Mouse (Mus musculus): Measurements from ENCODE around the gene Ntng1. TPM values are rescaled to one million over a fixed set of nuclear protein-coding genes. Genes with fewer than 3 reads are reported as not detected.

The Ntng1 gene
- polyA plus RNA-seq, 1 experiment from 2014 or later: 0.11 TPM

GRCm38 (mm10) chr3:109917926-109918694 is 225.7 kb downstream of the Ntng1 start:
- no peaks in the 10 kb centered on the region for H3K4me1 ChIP-seq (replicated peaks)
- peaks cover 11% of the 10 kb centered on the region for H3K27me3 ChIP-seq
- ATAC-seq (replicated peaks; ENCODE audit: insufficient number of reproducible peaks, insufficient read depth, low FRiP score, low read depth): no peak
- no peak overlapping the region for H3K4me3 ChIP-seq
- H3K9ac ChIP-seq: no peak overlapping the region
- H3K36me3 ChIP-seq: no peaks in the 10 kb centered on the region
- WGBS: 68% methylated on average over 8 of the region's 8 CpGs
- H3K27ac ChIP-seq: no peak overlapping the region
- H3K4me2 ChIP-seq: no peak overlapping the region
- H3K9me3 ChIP-seq (replicated peaks): no peaks in the 10 kb centered on the region

DNA sequence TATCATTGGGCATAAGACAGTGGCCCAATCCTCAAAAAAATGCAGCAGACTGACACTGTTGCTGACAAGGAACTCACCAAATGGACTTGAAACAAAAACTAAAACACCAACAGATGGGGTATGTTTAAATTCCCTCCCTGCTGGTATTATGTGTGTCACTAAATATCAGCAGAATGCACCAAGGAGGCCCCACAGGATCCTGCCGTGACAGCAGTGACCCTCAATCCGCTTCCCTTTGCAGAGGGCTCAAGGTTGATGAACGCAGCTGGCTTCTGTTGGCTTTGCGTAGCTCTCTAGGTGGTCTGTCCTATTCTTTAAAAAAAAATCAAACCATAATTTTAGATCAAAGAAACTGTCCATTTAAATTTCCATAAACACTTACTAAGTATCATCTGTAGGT is 226.7 kb downstream of the Ntng1 start:
- H3K4me2 ChIP-seq: no peak overlapping the region
- WGBS: 74% methylated on average over 4 of the region's 4 CpGs
- no peak overlapping the region for H3K9ac ChIP-seq
- H3K9me3 ChIP-seq (replicated peaks): no peaks in the 10 kb centered on the region
- ATAC-seq (replicated peaks; ENCODE audit: insufficient number of reproducible peaks, insufficient read depth, low FRiP score, low read depth): no peak
- no peaks in the 10 kb centered on the region for H3K36me3 ChIP-seq
- H3K27me3 ChIP-seq: peaks cover 11% of the 10 kb centered on the region
- no peak overlapping the region for H3K4me3 ChIP-seq
- H3K4me1 ChIP-seq (replicated peaks): no peaks in the 10 kb centered on the region
- no peak overlapping the region for H3K27ac ChIP-seq

GRCm38 (mm10) chr3:109914226-109914625 is 229.6 kb downstream of the Ntng1 start:
- no peak for ATAC-seq (replicated peaks; ENCODE audit: insufficient number of reproducible peaks, insufficient read depth, low FRiP score, low read depth)
- Histone ChIP-seq H3K9ac (no peak overlapping the region), H3K4me1 (replicated peaks) (no peaks in the 10 kb centered on the region), H3K9me3 (replicated peaks) (no peaks in the 10 kb centered on the region), H3K27me3 (peaks cover 11% of the 10 kb centered on the region), H3K4me2 (no peak overlapping the region), H3K4me3 (no peak overlapping the region), H3K36me3 (no peaks in the 10 kb centered on the region), H3K27ac (no peak overlapping the region)
- 70% methylated on average over 5 of the region's 5 CpGs for WGBS

DNA sequence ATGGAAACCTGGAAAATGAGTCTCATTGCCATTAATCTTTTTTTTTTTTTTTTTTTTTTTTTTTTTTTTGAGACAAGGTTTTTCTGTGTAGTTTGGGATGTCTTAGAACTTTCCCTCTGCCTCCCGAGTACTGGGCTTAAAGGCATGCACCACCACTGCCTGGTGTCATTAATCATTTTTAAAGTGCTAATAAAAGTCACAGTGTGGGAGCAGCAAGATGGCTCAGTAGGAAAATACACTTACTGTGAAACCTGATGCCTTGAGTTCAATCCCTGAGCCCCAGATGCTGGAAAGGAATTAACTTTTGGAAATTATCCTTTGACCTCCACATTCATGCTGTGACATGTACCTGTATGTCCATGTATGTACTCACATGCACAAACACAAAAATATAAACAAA is 253.2 kb downstream of the Ntng1 start:
- Histone ChIP-seq H3K4me1 (replicated peaks) (no peaks in the 10 kb centered on the region), H3K4me3 (no peak overlapping the region), H3K27ac (no peak overlapping the region), H3K27me3 (no peaks in the 10 kb centered on the region), H3K36me3 (no peaks in the 10 kb centered on the region), H3K9ac (no peak overlapping the region), H3K4me2 (no peak overlapping the region), H3K9me3 (replicated peaks) (no peaks in the 10 kb centered on the region)
- 44% methylated on average over 1 of the region's 1 CpGs for WGBS
- ATAC-seq (replicated peaks; ENCODE audit: insufficient number of reproducible peaks, insufficient read depth, low FRiP score, low read depth): no peak

GRCm38 (mm10) chr3:109885672-109886071 is 258.1 kb downstream of the Ntng1 start:
- Histone ChIP-seq H3K4me1 (replicated peaks) (no peaks in the 10 kb centered on the region), H3K4me2 (no peak overlapping the region), H3K27me3 (no peaks in the 10 kb centered on the region), H3K9me3 (replicated peaks) (no peaks in the 10 kb centered on the region), H3K9ac (no peak overlapping the region), H3K36me3 (no peaks in the 10 kb centered on the region), H3K4me3 (no peak overlapping the region), H3K27ac (no peak overlapping the region)
- 51% methylated on average over 4 of the region's 4 CpGs for WGBS
- ATAC-seq (replicated peaks; ENCODE audit: insufficient number of reproducible peaks, insufficient read depth, low FRiP score, low read depth): no peak

DNA sequence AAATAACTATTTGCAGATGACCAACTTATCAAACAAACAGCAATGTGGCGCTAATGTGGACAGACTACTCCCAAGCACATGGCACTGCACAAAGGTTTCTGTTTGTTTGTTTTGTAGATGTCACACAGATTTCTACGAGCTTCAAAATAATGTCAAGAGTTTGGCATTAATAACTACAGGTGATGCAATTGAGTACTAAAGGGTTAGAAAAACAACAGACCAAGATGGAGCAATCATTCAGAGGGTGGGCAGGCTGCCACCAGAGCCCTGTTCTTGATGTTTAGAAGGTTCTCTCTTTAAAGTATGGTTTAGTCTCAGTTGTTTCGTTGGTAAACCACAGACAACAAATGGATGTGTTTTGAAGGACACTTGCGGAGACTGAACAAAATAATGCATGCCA is 264.8 kb downstream of the Ntng1 start:
- H3K27me3 ChIP-seq: no peaks in the 10 kb centered on the region
- no peak overlapping the region for H3K9ac ChIP-seq
- no peak overlapping the region for H3K27ac ChIP-seq
- no peak overlapping the region for H3K4me3 ChIP-seq
- H3K4me1 ChIP-seq (replicated peaks): no peaks in the 10 kb centered on the region
- H3K9me3 ChIP-seq (replicated peaks): no peaks in the 10 kb centered on the region
- no peak for ATAC-seq (replicated peaks; ENCODE audit: insufficient number of reproducible peaks, insufficient read depth, low FRiP score, low read depth)
- H3K36me3 ChIP-seq: no peaks in the 10 kb centered on the region
- no peak overlapping the region for H3K4me2 ChIP-seq
- 78% methylated on average over 4 of the region's 4 CpGs for WGBS

- WGBS: 90% methylated on average over 17 of the region's 17 CpGs
- Histone ChIP-seq H3K4me2 (no peak overlapping the region), H3K4me3 (no peak overlapping the region), H3K9ac (no peak overlapping the region), H3K9me3 (replicated peaks) (no peaks in the 10 kb centered on the region), H3K27me3 (no peaks in the 10 kb centered on the region), H3K4me1 (replicated peaks) (peaks cover 3% of the 10 kb centered on the region; the same call in 1 of the 2 replicates), H3K27ac (no peak overlapping the region), H3K36me3 (no peaks in the 10 kb centered on the region)
- no peak for ATAC-seq (replicated peaks; ENCODE audit: insufficient number of reproducible peaks, insufficient read depth, low FRiP score, low read depth)
These were observed 271.8 kb downstream of the Ntng1 start for GRCm38 (mm10) chr3:109871986-109872385.

- Histone ChIP-seq H3K4me3 (no peak overlapping the region), H3K27ac (no peak overlapping the region), H3K4me2 (no peak overlapping the region), H3K9me3 (replicated peaks) (no peaks in the 10 kb centered on the region), H3K27me3 (no peaks in the 10 kb centered on the region), H3K36me3 (no peaks in the 10 kb centered on the region), H3K9ac (no peak overlapping the region), H3K4me1 (replicated peaks) (no peaks in the 10 kb centered on the region)
- WGBS: 72% methylated on average over 1 of the region's 1 CpGs
- ATAC-seq (replicated peaks; ENCODE audit: insufficient number of reproducible peaks, insufficient read depth, low FRiP score, low read depth): no peak
These were observed 285.5 kb downstream of the Ntng1 start for GRCm38 (mm10) chr3:109858276-109858675.

- 77% methylated on average over 9 of the region's 9 CpGs for WGBS
- H3K9me3 ChIP-seq (replicated peaks): no peaks in the 10 kb centered on the region
- no peaks in the 10 kb centered on the region for H3K27me3 ChIP-seq
- H3K27ac ChIP-seq: no peak overlapping the region
- ATAC-seq (replicated peaks; ENCODE audit: insufficient number of reproducible peaks, insufficient read depth, low FRiP score, low read depth): no peak
- no peak overlapping the region for H3K4me3 ChIP-seq
- H3K9ac ChIP-seq: no peak overlapping the region
- H3K36me3 ChIP-seq: no peaks in the 10 kb centered on the region
- no peak overlapping the region for H3K4me2 ChIP-seq
- no peaks in the 10 kb centered on the region for H3K4me1 ChIP-seq (replicated peaks)
These were observed 289.2 kb downstream of the Ntng1 start for GRCm38 (mm10) chr3:109854449-109855155.

- H3K36me3 ChIP-seq: no peaks in the 10 kb centered on the region
- WGBS: 76% methylated on average over 4 of the region's 4 CpGs
- H3K9me3 ChIP-seq (replicated peaks): no peaks in the 10 kb centered on the region
These were observed 297.2 kb downstream of the Ntng1 start for GRCm38 (mm10) chr3:109846660-109847059.

DNA sequence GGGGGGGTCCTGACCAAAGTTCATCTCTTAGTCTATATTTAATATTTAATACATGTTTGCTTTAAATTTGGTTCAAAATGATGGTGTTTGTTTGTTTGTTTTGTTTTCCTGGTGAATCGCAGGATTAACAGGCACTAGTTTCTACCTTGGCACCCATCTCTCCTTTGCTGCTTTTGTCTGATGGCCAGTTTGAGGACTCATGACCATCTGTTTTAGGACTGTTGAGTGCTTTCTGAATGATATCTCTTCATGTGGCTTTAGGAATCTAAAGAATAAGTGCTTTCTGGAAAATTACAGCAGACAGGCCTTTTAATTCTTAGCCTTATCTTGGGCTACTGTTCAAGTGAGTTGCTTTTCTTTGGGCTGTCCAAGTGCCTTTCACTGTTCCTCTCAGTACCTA is 318.0 kb downstream of the Ntng1 start:
- no peak for ATAC-seq (replicated peaks; ENCODE audit: insufficient number of reproducible peaks, insufficient read depth, low FRiP score, low read depth)
- H3K4me1 ChIP-seq (replicated peaks): no peaks in the 10 kb centered on the region
- H3K27me3 ChIP-seq: no peaks in the 10 kb centered on the region
- H3K4me3 ChIP-seq: no peak overlapping the region
- no peaks in the 10 kb centered on the region for H3K36me3 ChIP-seq
- no peak overlapping the region for H3K9ac ChIP-seq
- 92% methylated on average over 1 of the region's 1 CpGs for WGBS
- no peak overlapping the region for H3K27ac ChIP-seq
- H3K9me3 ChIP-seq (replicated peaks): no peaks in the 10 kb centered on the region; the same call in 1 of the 2 replicates
- no peak overlapping the region for H3K4me2 ChIP-seq

More at GRCm38 (mm10) chr3:109846660-109847059, 297.2 kb downstream of the Ntng1 start:
- no peak overlapping the region for H3K27ac ChIP-seq
- no peak overlapping the region for H3K4me3 ChIP-seq
- H3K4me1 ChIP-seq (replicated peaks): no peaks in the 10 kb centered on the region
- H3K9ac ChIP-seq: no peak overlapping the region
- no peak for ATAC-seq (replicated peaks; ENCODE audit: insufficient number of reproducible peaks, insufficient read depth, low FRiP score, low read depth)
- H3K4me2 ChIP-seq: no peak overlapping the region
- no peaks in the 10 kb centered on the region for H3K27me3 ChIP-seq
